Mouse (Mus musculus) heart, postnatal 25 days (tissue): ENCODE data around the gene Gm35315. TPM values are rescaled to one million over a fixed set of nuclear protein-coding genes. Genes with fewer than 3 reads are reported as not detected.
"Not testable (repeated sequence)": the region's sequence is repeated elsewhere in the genome, so short reads cannot be mapped to it uniquely, and the experiment has no call there.

Experiments
- DNase-seq: peaks from one replicate; pipeline ENCODE4 v3.0.0; 2022; ENCODE audit warnings: low spot score
- intact Hi-C: fragments of 180-260 bp; cut with DNase I; formaldehyde crosslinking; loops from one replicate; pipeline ENCODE4 v1.15.1; 2025
- total RNA-seq, 2 experiments: library from RNA; stranded (reverse); gene quantifications; 2 replicates each; pipeline ENCODE4 v1.2.3; 2021

Gene Gm35315
- total RNA-seq, result not detected

GRCm38 (mm10) chr5:110094030-110094846, at the start of gene Gm35315:
Gene Gm35315, minus strand, starts transcription at chr5:110094420.
- intact Hi-C loops, result no loop called here
- peak; percentile 73 for DNase-seq

- no peak for DNase-seq
- intact Hi-C loops, result no loop called here
These were observed 48.8 kb upstream of the Gm35315 start for GRCm38 (mm10) chr5:110143007-110143406.

GRCm38 (mm10) chr5:110142309-110142708, 48.1 kb upstream of the Gm35315 start:
- intact Hi-C loops, result no loop called here
- no peak for DNase-seq

DNA sequence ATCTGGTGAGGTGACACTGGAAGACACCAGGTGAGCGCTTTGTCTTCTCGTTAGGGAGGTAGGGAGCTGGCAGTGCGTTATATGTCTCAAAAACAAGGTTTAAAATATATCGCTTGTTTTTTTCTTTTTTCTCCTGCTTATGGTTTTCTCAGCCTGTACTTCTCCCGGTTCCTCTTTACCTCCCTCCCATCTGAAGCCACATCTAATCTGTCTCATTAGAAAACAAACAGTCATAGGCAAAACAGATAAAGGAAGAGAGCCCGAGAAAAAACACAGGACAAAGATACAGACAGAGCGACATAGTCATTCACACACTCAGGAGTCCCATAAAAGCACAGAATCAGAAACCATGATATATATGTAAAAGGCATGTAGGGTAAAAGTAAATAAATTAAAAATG, 46.2 kb upstream of the Gm35315 start:
- DNase-seq, result no peak
- intact Hi-C loops, result no loop called here

GRCm38 (mm10) chr5:110139325-110139724, 45.1 kb upstream of the Gm35315 start:
- intact Hi-C loops, result loop anchor here (5.0 to 10.0 kb wide), 2 partner anchors 38 to 85 kb away; partner anchors contain the start of gene Golga3
- no peak for DNase-seq

DNA sequence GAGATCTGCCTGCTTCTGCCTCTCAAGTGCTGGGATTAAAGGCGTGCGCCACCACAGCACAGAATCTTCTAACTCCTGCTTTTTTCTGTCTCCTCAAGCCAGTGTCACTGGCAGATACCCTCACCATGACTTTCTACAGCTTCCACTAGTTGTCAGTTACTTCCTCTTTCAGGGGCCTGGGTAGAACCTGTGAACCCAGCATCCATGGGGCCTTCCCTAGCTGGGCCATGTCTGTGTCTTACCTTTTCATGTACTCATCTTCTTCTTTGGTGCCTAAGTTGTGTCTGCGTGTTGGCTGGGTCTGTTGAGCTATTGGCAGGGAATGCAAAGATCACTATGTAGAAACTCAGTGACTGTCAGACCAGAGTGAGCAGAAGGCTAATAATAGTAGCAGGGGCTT, 43.6 kb upstream of the Gm35315 start:
- no peak for DNase-seq
- intact Hi-C loops, result loop anchor here (5.0 to 10.0 kb wide), 2 partner anchors 39 to 83 kb away; partner anchors contain the start of gene Golga3

DNA sequence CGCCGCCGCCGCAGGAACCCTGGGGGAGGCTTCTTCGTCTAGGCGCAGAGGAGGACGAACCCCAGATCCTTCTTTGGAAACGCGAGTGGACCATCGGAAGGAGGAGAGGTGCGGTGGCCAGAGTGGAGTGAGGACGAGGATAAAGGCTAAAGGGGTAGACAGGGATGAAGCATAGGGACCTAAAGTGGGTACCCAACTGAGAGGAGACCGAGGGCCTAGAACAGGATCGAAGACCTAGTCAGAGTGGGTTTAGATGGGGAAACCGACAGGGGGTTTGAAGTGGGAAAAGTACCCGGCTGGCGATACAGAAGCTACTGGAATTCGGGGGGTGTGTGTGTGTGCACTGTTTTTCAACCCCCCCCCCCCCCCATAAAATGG, 41.9 kb upstream of the Gm35315 start:
- intact Hi-C loops, result loop anchor here (5.0 to 10.0 kb wide), 2 partner anchors 41 to 81 kb away; partner anchors contain the start of gene Golga3
- no peak for DNase-seq

DNA sequence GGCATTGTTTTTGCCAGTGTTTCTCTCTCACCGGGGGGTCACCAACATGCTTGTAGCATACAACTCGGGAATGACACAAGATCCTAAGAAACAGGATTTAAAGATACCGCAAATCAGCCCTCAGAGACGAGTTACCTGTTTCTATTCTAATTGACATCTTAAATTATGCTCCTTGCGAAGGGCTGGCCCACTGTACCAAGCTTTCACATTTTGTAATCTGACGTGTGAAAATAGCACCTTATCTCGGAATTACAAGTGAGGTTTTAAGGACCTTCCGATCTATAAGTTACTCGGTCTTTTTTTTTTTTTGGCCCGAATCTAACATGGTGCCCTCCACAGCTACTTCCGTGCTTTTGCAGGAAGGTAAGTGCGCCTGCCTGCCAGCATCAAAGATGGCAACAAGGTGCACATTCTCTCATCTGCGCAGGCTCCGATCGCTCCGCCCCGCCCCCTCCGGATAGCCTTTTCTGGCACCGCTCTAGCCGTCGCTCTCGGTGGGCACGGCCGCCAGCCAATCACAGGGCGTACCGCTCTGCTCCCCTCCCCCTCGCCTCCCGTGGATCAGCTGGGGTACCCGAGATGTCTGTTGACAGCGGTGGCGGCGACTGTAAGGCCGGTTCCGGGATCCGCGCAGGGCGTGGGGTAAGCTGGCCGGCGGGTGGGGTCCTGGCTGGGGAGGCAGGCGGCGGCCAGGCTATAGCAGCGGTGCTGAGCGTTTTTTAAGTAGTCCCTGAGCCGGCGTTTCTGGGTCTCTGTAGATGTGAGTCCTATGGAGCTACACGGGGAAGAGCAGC, 41.3 kb upstream of the Gm35315 start, which contains the start of gene Chfr:
Chfr (plus strand) TSS at position 550 of the 794 bp plus-strand sequence.
- intact Hi-C loops, result loop anchor here (2.0 to 10.0 kb wide), 3 partner anchors 25 to 81 kb away; partner anchors contain the start of genes Golga3 and Zfp605
- peak; percentile 97 for DNase-seq

GRCm38 (mm10) chr5:110122380-110122779, 28.2 kb upstream of the Gm35315 start:
- DNase-seq, intact Hi-C loops: not testable (repeated sequence)

GRCm38 (mm10) chr5:110109991-110110441, 15.8 kb upstream of the Gm35315 start, which contains the start of gene Zfp605:
Gene Zfp605, plus strand, starts transcription at chr5:110110092.
- intact Hi-C loops, result loop anchor here (2.0 kb wide), 1 partner anchor 25 kb away; the partner anchor contains the start of gene Chfr
- peak; percentile 70 for DNase-seq

DNA sequence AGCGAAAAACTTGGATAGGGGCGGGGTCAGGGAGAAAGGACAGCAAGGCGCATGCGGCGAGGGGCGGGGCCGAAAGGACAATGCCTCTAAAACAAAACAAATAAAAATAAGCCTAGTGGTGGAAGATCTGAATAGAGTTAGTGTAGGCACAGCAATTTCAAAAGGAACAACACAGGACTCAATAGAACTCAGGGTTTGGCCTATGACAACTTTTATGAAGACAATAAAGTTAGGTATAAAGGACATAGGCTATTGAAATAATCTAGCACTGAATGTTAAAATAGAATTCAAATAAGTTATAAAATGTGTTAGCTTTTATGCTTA, 14.0 kb upstream of the Gm35315 start:
- intact Hi-C loops, result no loop called here

GRCm38 (mm10) chr5:110107581-110108304, 13.5 kb upstream of the Gm35315 start, which contains the start of gene Gtpbp6:
Gene Gtpbp6, minus strand, starts transcription at chr5:110108197.
- intact Hi-C loops, result no loop called here
- DNase-seq, result peak; percentile 91

More for the DNA sequence above, 14.0 kb upstream of the Gm35315 start:
- DNase-seq, result no peak

GRCm38 (mm10) chr5:110106901-110107564, 12.8 kb upstream of the Gm35315 start:
- intact Hi-C loops, result no loop called here
- DNase-seq, result no peak

DNA sequence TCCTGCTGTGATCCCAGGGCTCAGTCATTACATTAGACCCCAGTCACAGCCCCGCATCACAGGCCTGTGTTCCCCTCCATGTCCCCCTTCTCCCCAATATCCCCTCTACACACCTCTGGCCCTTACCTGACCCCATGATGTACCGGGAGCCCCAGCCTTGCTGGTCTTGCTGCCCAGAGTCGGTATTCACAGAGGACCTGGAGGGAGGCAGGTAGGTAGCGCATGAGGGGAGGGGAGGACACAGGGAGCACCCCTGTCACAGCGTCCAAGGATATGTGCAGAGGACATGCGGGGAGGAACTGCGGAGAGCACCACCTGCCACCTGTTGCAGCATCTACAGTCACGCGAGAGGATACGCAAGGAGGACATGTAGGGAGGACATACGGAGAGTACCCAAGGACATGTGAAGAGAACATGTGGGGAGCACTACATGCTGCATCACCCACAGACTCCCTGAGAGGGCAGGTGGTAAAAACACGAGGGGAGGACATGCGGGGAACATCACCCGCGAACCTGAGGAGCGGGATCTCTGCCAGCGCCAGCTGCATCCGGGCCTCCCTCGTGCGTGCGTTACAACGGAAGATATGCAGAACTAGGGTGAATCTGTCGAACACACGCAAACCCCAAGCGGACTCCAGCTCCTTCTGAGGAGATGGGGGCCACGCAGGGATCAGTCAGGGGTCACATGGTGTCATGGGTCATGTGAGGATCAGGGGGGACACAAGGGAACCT, 12.1 kb upstream of the Gm35315 start:
- intact Hi-C loops, result no loop called here
- no peak for DNase-seq

DNA sequence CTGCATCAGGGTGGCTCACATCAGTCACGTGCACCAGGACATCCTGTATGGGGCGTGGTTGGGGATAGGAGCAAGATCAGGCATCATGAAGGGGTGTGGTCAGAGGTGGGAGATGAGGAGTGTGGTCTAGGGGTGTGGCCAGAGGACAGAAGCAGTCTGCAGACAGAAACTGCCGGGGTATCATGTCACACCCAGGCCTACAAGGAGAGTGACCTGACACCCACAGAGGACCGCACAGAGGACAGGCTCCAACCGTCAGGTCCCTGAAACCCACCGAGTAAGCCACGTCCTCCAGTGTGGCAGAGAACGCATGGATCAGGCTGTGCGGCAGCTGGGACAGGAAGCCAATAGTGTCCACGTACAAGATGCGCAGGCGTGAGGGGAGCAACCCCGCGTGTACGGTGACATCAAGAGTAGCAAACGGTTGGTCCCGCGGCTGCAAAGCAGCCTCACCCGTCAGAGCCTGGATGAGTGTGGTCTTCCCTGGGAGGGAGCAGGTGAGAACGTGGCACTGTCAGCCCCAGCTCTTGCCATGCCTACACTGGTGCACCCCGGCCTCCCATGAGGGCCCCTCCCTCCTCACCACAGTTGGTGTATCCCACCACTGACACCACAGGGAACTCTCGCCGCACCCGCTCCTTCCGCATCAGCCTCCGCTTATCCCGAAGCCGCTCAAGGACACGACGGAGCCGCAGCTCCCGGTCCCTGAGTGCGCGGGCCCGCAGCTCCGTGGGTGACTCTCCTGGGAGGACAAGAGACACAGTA, 10.6 kb upstream of the Gm35315 start:
- DNase-seq, result no peak
- intact Hi-C loops, result loop anchor here (5.0 kb wide), 1 partner anchor 73 kb away; the partner anchor contains the start of gene Golga3

- no peak for DNase-seq
- intact Hi-C loops, result loop anchor here (5.0 kb wide), 1 partner anchor 73 kb away; the partner anchor contains the start of gene Golga3
These were observed 9.8 kb upstream of the Gm35315 start for GRCm38 (mm10) chr5:110103901-110104615.
